Mouse (Mus musculus): Measurements from ENCODE around the gene Pde4b. TPM values are rescaled to one million over a fixed set of nuclear protein-coding genes. Genes with fewer than 3 reads are reported as not detected.

Pde4b gene
- polyA plus RNA-seq, 1 experiment from 2014 or later, result 32.1 TPM

GRCm38 (mm10) chr4:102256170-102256960 lies 169.0 kb downstream of the Pde4b start:
- no peak overlapping the region for H3K27ac ChIP-seq (ENCODE audit: low read length)

GRCm38 (mm10) chr4:102260216-102260615 lies 172.9 kb downstream of the Pde4b start:
- 0 out of 2 replicates have a peak, but pooled peaks have one; percentile 12 for ATAC-seq
- Histone ChIP-seq H3K9me3 (ENCODE audit: control insufficient read depth, low read length) (no peaks in the 10 kb centered on the region), H3K36me3 (ENCODE audit: control insufficient read depth, insufficient read depth) (no peaks in the 10 kb centered on the region), H3K4me3 (replicated peaks; ENCODE audit: low read length) (no peak overlapping the region), H3K4me2 (ENCODE audit: low read length) (no peak overlapping the region), H3K4me1 (replicated peaks; ENCODE audit: control insufficient read depth, insufficient read depth, low read length) (peaks cover 5% of the 10 kb centered on the region), H3K27ac (ENCODE audit: low read length) (no peak overlapping the region), H3K9ac (replicated peaks; ENCODE audit: low read depth, low read length) (no peak overlapping the region), H3K27me3 (replicated peaks; ENCODE audit: control insufficient read depth, insufficient read depth, low read length) (no peaks in the 10 kb centered on the region)

More at GRCm38 (mm10) chr4:102256170-102256960, 169.0 kb downstream of the Pde4b start:
- ATAC-seq, result no peak
- H3K4me3 ChIP-seq (replicated peaks; ENCODE audit: low read length), result peak overlapping the region; percentile 33
- peak overlapping the region; percentile 45 for H3K4me2 ChIP-seq (ENCODE audit: low read length)
- H3K4me1 ChIP-seq (replicated peaks; ENCODE audit: control insufficient read depth, insufficient read depth, low read length), result peaks cover 13% of the 10 kb centered on the region
- 61% methylated on average over 6 of the region's 6 CpGs for WGBS
- no peaks in the 10 kb centered on the region for H3K36me3 ChIP-seq (ENCODE audit: control insufficient read depth, insufficient read depth)
- no peaks in the 10 kb centered on the region for H3K9me3 ChIP-seq (ENCODE audit: control insufficient read depth, low read length)
- no peak overlapping the region for H3K9ac ChIP-seq (replicated peaks; ENCODE audit: low read depth, low read length)
- no peaks in the 10 kb centered on the region for H3K27me3 ChIP-seq (replicated peaks; ENCODE audit: control insufficient read depth, insufficient read depth, low read length)

- Histone ChIP-seq H3K4me3 (replicated peaks; ENCODE audit: low read length) (no peak overlapping the region), H3K4me2 (ENCODE audit: low read length) (no peak overlapping the region), H3K36me3 (ENCODE audit: control insufficient read depth, insufficient read depth) (no peaks in the 10 kb centered on the region), H3K27ac (ENCODE audit: low read length) (no peak overlapping the region), H3K9me3 (ENCODE audit: control insufficient read depth, low read length) (no peaks in the 10 kb centered on the region), H3K4me1 (replicated peaks; ENCODE audit: control insufficient read depth, insufficient read depth, low read length) (no peaks in the 10 kb centered on the region), H3K27me3 (replicated peaks; ENCODE audit: control insufficient read depth, insufficient read depth, low read length) (no peaks in the 10 kb centered on the region), H3K9ac (replicated peaks; ENCODE audit: low read depth, low read length) (no peak overlapping the region)
- no peak for ATAC-seq
- 83% methylated on average over 3 of the region's 3 CpGs for WGBS
These were observed 185.0 kb downstream of the Pde4b start for GRCm38 (mm10) chr4:102272313-102272712.

- no peak overlapping the region for H3K4me2 ChIP-seq (ENCODE audit: low read length)
- no peaks in the 10 kb centered on the region for H3K9me3 ChIP-seq (ENCODE audit: control insufficient read depth, low read length)
- no peak overlapping the region for H3K4me3 ChIP-seq (replicated peaks; ENCODE audit: low read length)
- no peak for ATAC-seq
- no peaks in the 10 kb centered on the region for H3K27me3 ChIP-seq (replicated peaks; ENCODE audit: control insufficient read depth, insufficient read depth, low read length)
- no peaks in the 10 kb centered on the region for H3K4me1 ChIP-seq (replicated peaks; ENCODE audit: control insufficient read depth, insufficient read depth, low read length)
- no peaks in the 10 kb centered on the region for H3K36me3 ChIP-seq (ENCODE audit: control insufficient read depth, insufficient read depth)
- WGBS, result 96% methylated on average over 4 of the region's 4 CpGs
- H3K27ac ChIP-seq (ENCODE audit: low read length), result no peak overlapping the region
- H3K9ac ChIP-seq (replicated peaks; ENCODE audit: low read depth, low read length), result no peak overlapping the region
These were observed 185.4 kb downstream of the Pde4b start for GRCm38 (mm10) chr4:102272749-102273148.

GRCm38 (mm10) chr4:102275716-102276115 lies 188.4 kb downstream of the Pde4b start:
- 56% methylated on average over 4 of the region's 4 CpGs for WGBS
- peak; percentile 36; the same call in 1 of the 2 replicates for ATAC-seq
- H3K4me1 ChIP-seq (replicated peaks; ENCODE audit: control insufficient read depth, insufficient read depth, low read length), result no peaks in the 10 kb centered on the region

GRCm38 (mm10) chr4:102278958-102279357 lies 191.6 kb downstream of the Pde4b start:
- no peak for ATAC-seq
- Histone ChIP-seq H3K4me3 (replicated peaks; ENCODE audit: low read length) (no peak overlapping the region), H3K36me3 (ENCODE audit: control insufficient read depth, insufficient read depth) (no peaks in the 10 kb centered on the region), H3K9ac (replicated peaks; ENCODE audit: low read depth, low read length) (no peak overlapping the region), H3K27me3 (replicated peaks; ENCODE audit: control insufficient read depth, insufficient read depth, low read length) (no peaks in the 10 kb centered on the region), H3K9me3 (ENCODE audit: control insufficient read depth, low read length) (no peaks in the 10 kb centered on the region), H3K4me1 (replicated peaks; ENCODE audit: control insufficient read depth, insufficient read depth, low read length) (no peaks in the 10 kb centered on the region), H3K4me2 (ENCODE audit: low read length) (no peak overlapping the region), H3K27ac (ENCODE audit: low read length) (no peak overlapping the region)
- WGBS, result 82% methylated on average over 2 of the region's 2 CpGs

More at GRCm38 (mm10) chr4:102275716-102276115, 188.4 kb downstream of the Pde4b start:
- Histone ChIP-seq H3K4me3 (replicated peaks; ENCODE audit: low read length) (no peak overlapping the region), H3K36me3 (ENCODE audit: control insufficient read depth, insufficient read depth) (no peaks in the 10 kb centered on the region), H3K9me3 (ENCODE audit: control insufficient read depth, low read length) (no peaks in the 10 kb centered on the region), H3K9ac (replicated peaks; ENCODE audit: low read depth, low read length) (no peak overlapping the region), H3K27me3 (replicated peaks; ENCODE audit: control insufficient read depth, insufficient read depth, low read length) (no peaks in the 10 kb centered on the region), H3K27ac (ENCODE audit: low read length) (no peak overlapping the region), H3K4me2 (ENCODE audit: low read length) (no peak overlapping the region)

- WGBS, result 48% methylated on average over 6 of the region's 6 CpGs
- Histone ChIP-seq H3K36me3 (ENCODE audit: control insufficient read depth, insufficient read depth) (no peaks in the 10 kb centered on the region), H3K4me3 (replicated peaks; ENCODE audit: low read length) (no peak overlapping the region), H3K27ac (ENCODE audit: low read length) (no peak overlapping the region), H3K4me1 (replicated peaks; ENCODE audit: control insufficient read depth, insufficient read depth, low read length) (0 out of 2 replicates have a peak, but pooled peaks cover 4% of the 10 kb centered on the region), H3K9me3 (ENCODE audit: control insufficient read depth, low read length) (no peaks in the 10 kb centered on the region), H3K4me2 (ENCODE audit: low read length) (no peak overlapping the region), H3K27me3 (replicated peaks; ENCODE audit: control insufficient read depth, insufficient read depth, low read length) (no peaks in the 10 kb centered on the region), H3K9ac (replicated peaks; ENCODE audit: low read depth, low read length) (no peak overlapping the region)
- ATAC-seq, result no peak
These were observed 199.8 kb downstream of the Pde4b start for GRCm38 (mm10) chr4:102287172-102287571.

DNA sequence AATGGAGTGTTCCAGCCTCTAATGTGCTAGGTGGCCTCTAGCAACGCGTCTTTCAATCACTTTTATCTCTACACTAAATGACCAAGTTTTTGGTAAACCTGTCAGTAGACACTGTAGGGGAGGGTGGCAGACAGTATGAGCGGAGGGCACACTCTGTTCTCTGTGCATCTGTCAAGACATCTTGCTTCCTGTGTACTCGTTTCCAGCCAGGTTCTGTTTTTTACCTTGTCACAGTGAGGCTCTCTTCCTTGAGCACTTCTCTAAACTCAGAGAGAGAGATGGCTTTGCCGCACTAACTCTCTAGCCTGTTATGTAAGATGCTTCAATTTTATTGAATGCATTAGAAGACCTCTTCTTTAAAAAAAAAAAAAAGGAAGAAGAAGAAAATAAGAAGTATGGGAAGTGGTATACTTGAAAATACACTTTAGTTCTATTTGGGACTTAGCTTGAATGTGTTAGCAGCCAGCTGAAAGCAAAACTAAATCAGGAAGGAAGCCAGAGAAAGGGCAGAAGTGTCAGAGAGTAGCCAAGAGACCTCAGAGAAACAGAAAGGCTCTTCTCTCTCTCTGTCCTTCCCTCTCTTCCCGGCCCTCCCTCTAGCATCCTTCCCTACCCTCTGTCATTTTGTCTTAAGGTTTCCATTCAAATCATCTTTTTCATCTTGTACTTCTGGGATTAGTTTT lies 202.8 kb downstream of the Pde4b start:
- Histone ChIP-seq H3K36me3 (ENCODE audit: control insufficient read depth, insufficient read depth) (no peaks in the 10 kb centered on the region), H3K4me3 (replicated peaks; ENCODE audit: low read length) (no peak overlapping the region)
- WGBS, result 53% methylated on average over 6 of the region's 6 CpGs

GRCm38 (mm10) chr4:102297558-102297957 lies 210.2 kb downstream of the Pde4b start:
- H3K4me2 ChIP-seq (ENCODE audit: low read length), result no peak overlapping the region
- H3K36me3 ChIP-seq (ENCODE audit: control insufficient read depth, insufficient read depth), result no peaks in the 10 kb centered on the region
- H3K9ac ChIP-seq (replicated peaks; ENCODE audit: low read depth, low read length), result no peak overlapping the region
- H3K27me3 ChIP-seq (replicated peaks; ENCODE audit: control insufficient read depth, insufficient read depth, low read length), result no peaks in the 10 kb centered on the region
- H3K4me3 ChIP-seq (replicated peaks; ENCODE audit: low read length), result no peak overlapping the region
- H3K27ac ChIP-seq (ENCODE audit: low read length), result no peak overlapping the region
- H3K4me1 ChIP-seq (replicated peaks; ENCODE audit: control insufficient read depth, insufficient read depth, low read length), result no peaks in the 10 kb centered on the region
- no peaks in the 10 kb centered on the region for H3K9me3 ChIP-seq (ENCODE audit: control insufficient read depth, low read length)
- ATAC-seq, result no peak

More for the DNA sequence above, 202.8 kb downstream of the Pde4b start:
- no peaks in the 10 kb centered on the region for H3K27me3 ChIP-seq (replicated peaks; ENCODE audit: control insufficient read depth, insufficient read depth, low read length)
- no peak overlapping the region for H3K4me2 ChIP-seq (ENCODE audit: low read length)
- H3K9me3 ChIP-seq (ENCODE audit: control insufficient read depth, low read length), result no peaks in the 10 kb centered on the region
- no peak overlapping the region for H3K27ac ChIP-seq (ENCODE audit: low read length)
- no peak for ATAC-seq
- H3K4me1 ChIP-seq (replicated peaks; ENCODE audit: control insufficient read depth, insufficient read depth, low read length), result 0 out of 2 replicates have a peak, but pooled peaks cover 4% of the 10 kb centered on the region
- H3K9ac ChIP-seq (replicated peaks; ENCODE audit: low read depth, low read length), result no peak overlapping the region
